Mouse (Mus musculus) MEL-GATA-1-ER (cell line): Measurements from ENCODE around the gene Nkg7.
"Not testable (repeated sequence)": the region's sequence is repeated elsewhere in the genome, so short reads cannot be mapped to it uniquely, and the experiment has no call there.

Source experiments
- DNase-seq: peaks from one replicate; pipeline ENCODE4 v3.0.0-alpha.2; 2012; ENCODE audit warnings: low read depth; ENCODE audit errors: extremely low read depth

The Nkg7 gene

DNA sequence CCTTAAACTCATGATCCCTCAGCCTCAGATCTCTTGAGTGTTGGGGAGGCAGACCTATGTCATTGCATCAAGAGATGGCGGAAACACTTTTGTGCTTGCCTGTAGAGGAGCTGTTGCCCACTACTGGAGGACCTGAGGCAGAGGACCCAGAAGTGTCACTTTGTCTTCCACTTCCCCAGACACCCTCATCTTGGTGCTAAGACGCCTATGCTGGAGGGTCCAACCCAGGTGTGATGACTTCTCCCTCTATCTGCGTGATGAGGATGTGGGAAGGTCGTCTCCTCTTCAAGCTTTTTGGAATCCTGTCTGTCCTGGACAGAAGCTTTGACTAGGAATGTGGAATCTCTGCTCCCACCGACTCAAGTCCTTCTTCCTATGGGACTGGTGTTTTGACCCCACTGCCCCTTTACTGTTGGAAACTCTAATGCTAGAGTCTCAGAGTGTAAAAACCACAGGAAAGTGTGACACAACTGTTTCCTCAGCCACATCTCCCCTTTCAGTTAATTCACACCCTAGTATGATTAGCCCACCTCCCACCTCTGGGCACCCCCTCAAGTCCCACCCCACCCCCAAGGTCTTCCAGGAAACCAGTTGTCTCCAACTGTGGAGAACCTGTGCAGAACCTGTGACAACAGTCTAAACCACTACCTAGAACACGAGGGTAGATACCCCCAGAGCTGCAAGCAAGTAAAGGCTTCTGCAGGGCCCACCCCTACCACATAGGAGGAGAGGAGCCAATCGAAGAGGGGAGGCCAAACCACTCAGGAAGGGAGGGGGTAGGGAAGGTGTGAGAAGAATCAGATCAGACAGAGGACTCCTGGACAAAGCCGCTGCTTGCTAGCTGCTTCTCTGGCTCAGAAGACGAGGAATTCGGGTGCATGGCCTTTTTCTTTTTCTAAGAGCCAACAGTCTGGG lies at the start of gene Nkg7:
Gene Nkg7, plus strand, starts transcription at position 733 of the 915 bp plus-strand sequence.
- DNase-seq, result no peak

DNA sequence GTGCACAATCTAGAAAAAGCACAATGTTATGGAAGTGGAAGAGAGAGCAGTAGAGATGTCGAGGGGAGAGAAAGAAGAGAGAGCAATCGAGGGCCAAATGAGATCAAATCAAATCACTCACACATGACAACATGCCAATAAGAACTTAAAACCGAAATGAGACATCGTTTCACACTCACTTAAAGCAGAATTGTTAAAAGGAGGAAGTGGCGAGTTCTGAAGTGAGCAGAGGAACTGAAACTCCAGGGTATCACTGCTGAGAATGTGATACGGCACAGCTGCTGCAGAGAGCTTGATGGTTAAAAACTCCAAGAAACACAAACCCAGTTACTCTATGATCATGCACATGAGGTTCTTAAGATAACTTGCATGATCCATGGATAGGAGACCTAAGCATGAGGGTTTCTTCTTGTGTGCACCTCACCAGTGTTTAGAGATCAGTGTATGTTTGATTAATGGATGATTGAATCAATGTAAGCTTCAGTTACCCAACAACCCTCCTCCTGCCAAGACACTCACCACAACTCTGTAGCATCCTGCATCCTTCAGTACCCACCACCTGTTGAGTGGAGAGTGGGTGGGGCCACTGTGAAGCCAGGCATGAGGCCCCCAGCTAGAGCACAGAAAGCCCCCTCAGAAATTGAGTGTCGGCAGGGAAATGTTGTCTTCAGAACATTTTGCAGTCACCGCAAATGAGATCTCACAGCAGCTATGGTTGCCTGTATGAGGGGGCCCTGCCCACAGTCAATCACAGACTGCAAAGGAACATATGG lies 44.3 kb upstream of the Nkg7 start:
- DNase-seq, result peak; percentile 80

- no peak for DNase-seq
Observed at GRCm38 (mm10) chr7:43399501-43399900, 37.4 kb upstream of the Nkg7 start.

DNA sequence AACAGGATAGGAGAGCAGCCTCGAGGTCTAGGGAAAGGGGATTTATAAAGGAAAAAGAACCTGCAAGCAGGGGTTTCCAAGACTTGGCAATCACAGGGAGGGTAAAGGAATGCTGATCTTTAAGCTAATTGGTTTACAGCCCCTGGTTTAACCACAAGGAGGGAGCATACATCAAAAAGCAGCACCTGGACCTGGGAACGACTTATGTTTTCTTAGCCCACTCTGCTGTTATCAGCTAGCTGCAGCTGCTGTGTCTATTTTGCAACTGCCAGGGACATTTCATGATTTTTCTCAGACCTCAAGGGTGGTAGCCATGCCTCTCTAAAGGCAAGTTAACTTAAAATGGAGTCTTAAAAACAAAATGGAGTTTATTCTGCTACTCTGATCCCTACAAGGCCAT lies 34.2 kb upstream of the Nkg7 start:
- DNase-seq, result peak; percentile 17

- no peak for DNase-seq
Observed at GRCm38 (mm10) chr7:43407573-43407972, 29.3 kb upstream of the Nkg7 start.

- DNase-seq, result no peak
Observed at GRCm38 (mm10) chr7:43408131-43408553, 28.7 kb upstream of the Nkg7 start, which contains the start of gene Siglecg. Siglecg (plus strand) TSS chr7:43408204.

GRCm38 (mm10) chr7:43409084-43409483 lies 27.8 kb upstream of the Nkg7 start:
- DNase-seq, result no peak

GRCm38 (mm10) chr7:43411724-43412123 lies 25.1 kb upstream of the Nkg7 start:
- not testable (repeated sequence) for DNase-seq

DNA sequence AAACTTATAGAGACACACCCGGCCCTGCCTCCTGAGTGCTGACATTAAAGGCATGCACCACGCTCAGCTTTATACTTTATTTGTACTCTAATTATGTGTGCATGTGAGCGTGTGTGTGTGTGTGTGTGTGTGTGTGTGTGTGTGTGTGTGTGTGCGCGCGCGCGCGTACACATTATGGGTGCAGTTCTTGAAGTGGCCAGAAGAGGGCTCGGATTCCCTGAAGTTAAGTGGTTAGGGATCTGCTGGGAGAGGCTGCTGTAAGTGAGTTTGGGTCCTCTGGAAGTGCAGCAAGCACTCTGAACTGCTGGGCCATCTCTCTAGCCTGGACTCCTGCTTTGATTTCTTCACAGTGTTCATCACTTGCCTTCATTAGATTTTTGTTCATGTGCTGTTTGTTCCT lies 19.6 kb upstream of the Nkg7 start:
- DNase-seq, result no peak

GRCm38 (mm10) chr7:43422995-43423617 lies 13.8 kb upstream of the Nkg7 start:
- DNase-seq, result peak; percentile 44

- no peak for DNase-seq
Observed at GRCm38 (mm10) chr7:43423991-43424625, 12.8 kb upstream of the Nkg7 start.

GRCm38 (mm10) chr7:43427406-43427805 lies 9.5 kb upstream of the Nkg7 start, which contains the start of gene Lim2:
Lim2 (plus strand) TSS chr7:43427670.
- DNase-seq, result no peak

DNA sequence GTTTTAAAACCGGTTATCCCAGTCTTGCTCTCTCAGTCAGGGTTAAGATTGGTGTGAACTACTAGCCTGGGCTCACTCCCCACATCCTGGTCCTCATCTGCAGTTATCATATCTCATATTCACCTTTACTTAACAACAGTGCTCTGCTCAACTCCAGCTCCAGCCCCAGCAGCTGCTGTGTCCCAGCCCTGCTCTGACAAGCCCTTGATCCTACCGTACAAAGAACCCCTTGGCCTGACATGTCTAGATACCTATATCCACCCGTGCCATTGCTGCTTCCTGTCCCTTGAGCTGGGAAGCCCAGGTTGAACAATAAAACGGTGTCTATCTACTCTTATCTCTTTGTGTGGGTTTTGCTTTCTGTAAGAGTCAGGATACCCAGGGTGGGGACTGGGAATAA lies 7.4 kb upstream of the Nkg7 start:
- no peak for DNase-seq

GRCm38 (mm10) chr7:43432891-43433290 lies 4.0 kb upstream of the Nkg7 start:
- no peak for DNase-seq

- DNase-seq, result no peak
Observed at GRCm38 (mm10) chr7:43434676-43435075, 2.2 kb upstream of the Nkg7 start.

GRCm38 (mm10) chr7:43438611-43439010 lies 1.7 kb downstream of the Nkg7 start:
- DNase-seq, result no peak

GRCm38 (mm10) chr7:43440482-43440881 lies 3.6 kb downstream of the Nkg7 start, which contains the start of gene Cldnd2:
Cldnd2 (plus strand) TSS chr7:43440782.
- DNase-seq, result no peak

GRCm38 (mm10) chr7:43441071-43441470 lies 4.2 kb downstream of the Nkg7 start:
- no peak for DNase-seq

- no peak for DNase-seq
Observed at GRCm38 (mm10) chr7:43442684-43443083, 5.8 kb downstream of the Nkg7 start.

DNA sequence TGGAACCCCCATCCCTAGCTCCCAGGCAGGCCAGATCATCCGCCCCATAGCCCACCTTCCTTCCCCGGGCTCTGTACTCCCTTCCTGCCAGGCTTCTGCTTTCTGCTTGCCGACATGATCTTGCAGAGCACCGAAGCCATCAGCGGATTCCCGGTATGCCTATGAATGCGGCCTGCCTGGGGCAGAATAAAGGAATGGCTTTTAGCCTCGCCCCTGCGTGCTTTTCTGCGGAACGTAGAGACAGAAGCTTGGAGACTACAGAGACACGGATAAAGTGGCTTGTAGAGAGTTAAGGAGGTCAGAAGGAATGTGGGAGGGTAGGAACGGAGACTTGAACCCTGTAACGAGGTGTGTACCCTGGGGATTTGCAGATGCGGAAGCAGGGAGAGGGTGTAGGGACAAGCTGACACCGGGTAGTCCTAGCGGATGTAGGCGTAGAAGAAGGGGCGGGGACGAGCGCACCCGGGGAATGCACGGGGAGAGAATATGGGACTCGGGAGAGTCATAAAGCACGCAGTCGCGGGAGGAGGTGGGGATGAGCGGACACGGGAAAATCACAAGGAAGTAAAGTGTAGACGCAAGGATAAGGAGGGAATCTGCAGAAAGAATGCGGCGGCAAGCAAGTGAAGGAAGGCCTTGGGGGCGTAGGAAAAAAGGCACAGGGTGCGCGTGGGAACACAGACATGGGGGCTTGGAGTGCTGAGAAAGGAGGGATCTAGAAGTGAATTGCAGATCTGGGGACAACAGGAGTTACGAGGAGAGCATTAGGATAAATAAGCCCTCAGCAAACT lies 6.4 kb downstream of the Nkg7 start:
- peak; percentile 78 for DNase-seq
